Mouse (Mus musculus): ENCODE measurements around the gene Limch1. TPM values are rescaled to one million over a fixed set of nuclear protein-coding genes. Genes with fewer than 3 reads are reported as not detected.

Limch1 gene
- polyA plus RNA-seq, 1 experiment from 2014 or later = 13.0 TPM

DNA sequence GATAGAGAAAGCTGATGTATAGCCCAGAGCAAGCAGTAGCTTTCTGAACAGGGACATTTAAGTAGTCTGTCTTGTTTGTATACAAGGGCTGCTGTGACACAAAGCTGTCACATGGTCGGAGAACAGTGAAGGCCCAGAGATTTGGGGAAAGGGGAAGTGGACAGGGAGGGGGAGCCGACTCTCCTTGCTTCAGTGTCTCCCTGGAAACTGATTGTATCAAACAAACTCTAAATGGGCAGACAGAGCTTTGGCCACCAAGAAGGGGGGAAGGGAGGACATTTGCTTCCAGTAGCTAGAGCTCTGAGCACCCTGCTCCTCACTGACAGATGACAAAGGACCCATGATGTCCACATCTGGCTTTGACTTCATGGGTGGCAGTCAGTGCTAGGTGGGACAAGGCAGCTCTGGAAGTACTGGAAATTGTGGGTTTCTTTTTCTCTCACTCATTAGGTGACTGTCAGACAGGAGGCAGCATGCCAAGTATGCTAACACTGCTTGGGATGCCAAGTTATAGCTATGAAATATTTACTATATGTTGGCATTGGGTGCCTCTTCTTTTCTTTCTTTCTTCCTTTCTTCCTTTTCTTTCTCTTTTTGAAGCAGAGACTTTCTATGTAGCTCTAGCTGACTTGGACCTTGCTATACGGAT is 5.8 kb downstream of the Limch1 start:
- Histone ChIP-seq H3K27me3 (ENCODE audit: control insufficient read depth, insufficient read depth, low read length) (peaks cover 16% of the 10 kb centered on the region), H3K9me3 (replicated peaks; ENCODE audit: control insufficient read depth, low read length) (no peaks in the 10 kb centered on the region), H3K4me3 (replicated peaks; ENCODE audit: low read length) (no peak overlapping the region), H3K36me3 (ENCODE audit: control insufficient read depth, insufficient read depth, low read length) (no peaks in the 10 kb centered on the region), H3K4me1 (ENCODE audit: control insufficient read depth, insufficient read depth, low read length) (0 out of 2 replicates have a peak, but pooled peaks cover 3% of the 10 kb centered on the region), H3K9ac (ENCODE audit: low read length) (no peak overlapping the region), H3K4me2 (ENCODE audit: low read depth, low read length) (no peak overlapping the region), H3K27ac (ENCODE audit: low read length) (no peak overlapping the region)
- 37% methylated on average over 3 of the region's 3 CpGs for WGBS
- ATAC-seq (ENCODE audit: insufficient read depth, low FRiP score) = no peak

DNA sequence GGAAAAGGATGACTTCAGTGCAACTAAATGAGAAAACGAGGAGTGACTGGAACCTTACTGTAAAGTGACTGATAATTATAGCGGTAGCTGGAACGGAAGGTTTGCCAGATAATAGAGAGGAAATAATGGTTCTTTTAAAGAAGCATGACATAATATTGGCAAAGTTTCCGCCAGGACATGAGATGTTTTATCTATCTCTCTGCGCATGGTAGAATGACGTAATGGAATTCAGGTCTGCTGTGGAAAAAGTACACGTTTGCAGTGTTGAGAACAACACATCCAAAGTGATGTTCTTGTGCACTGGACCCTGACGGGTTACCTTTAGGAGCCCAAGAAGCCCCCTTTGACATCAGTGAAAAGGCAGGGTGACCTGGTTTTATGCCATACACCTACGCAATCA is 8.0 kb downstream of the Limch1 start:
- H3K9ac ChIP-seq (ENCODE audit: low read length) = no peak overlapping the region
- ATAC-seq (ENCODE audit: insufficient read depth, low FRiP score) = no peak
- H3K36me3 ChIP-seq (ENCODE audit: control insufficient read depth, insufficient read depth, low read length) = no peaks in the 10 kb centered on the region
- H3K4me2 ChIP-seq (ENCODE audit: low read depth, low read length) = no peak overlapping the region
- H3K27me3 ChIP-seq (ENCODE audit: control insufficient read depth, insufficient read depth, low read length) = no peaks in the 10 kb centered on the region
- WGBS = 78% methylated on average over 9 of the region's 9 CpGs
- no peaks in the 10 kb centered on the region for H3K9me3 ChIP-seq (replicated peaks; ENCODE audit: control insufficient read depth, low read length)
- no peak overlapping the region for H3K27ac ChIP-seq (ENCODE audit: low read length)
- H3K4me1 ChIP-seq (ENCODE audit: control insufficient read depth, insufficient read depth, low read length) = 0 out of 2 replicates have a peak, but pooled peaks cover 3% of the 10 kb centered on the region
- no peak overlapping the region for H3K4me3 ChIP-seq (replicated peaks; ENCODE audit: low read length)

- Histone ChIP-seq H3K27ac (ENCODE audit: low read length) (no peak overlapping the region), H3K9me3 (replicated peaks; ENCODE audit: control insufficient read depth, low read length) (no peaks in the 10 kb centered on the region), H3K9ac (ENCODE audit: low read length) (no peak overlapping the region), H3K4me3 (replicated peaks; ENCODE audit: low read length) (no peak overlapping the region), H3K4me1 (ENCODE audit: control insufficient read depth, insufficient read depth, low read length) (no peaks in the 10 kb centered on the region), H3K36me3 (ENCODE audit: control insufficient read depth, insufficient read depth, low read length) (no peaks in the 10 kb centered on the region), H3K27me3 (ENCODE audit: control insufficient read depth, insufficient read depth, low read length) (no peaks in the 10 kb centered on the region), H3K4me2 (ENCODE audit: low read depth, low read length) (no peak overlapping the region)
- 64% methylated on average over 10 of the region's 10 CpGs for WGBS
- ATAC-seq (ENCODE audit: insufficient read depth, low FRiP score) = no peak
These were observed 11.4 kb downstream of the Limch1 start for GRCm38 (mm10) chr5:66756821-66757705.

- H3K4me1 ChIP-seq (ENCODE audit: control insufficient read depth, insufficient read depth, low read length) = no peaks in the 10 kb centered on the region
- 82% methylated on average over 2 of the region's 2 CpGs for WGBS
- ATAC-seq (ENCODE audit: insufficient read depth, low FRiP score) = no peak
- no peaks in the 10 kb centered on the region for H3K9me3 ChIP-seq (replicated peaks; ENCODE audit: control insufficient read depth, low read length)
- H3K36me3 ChIP-seq (ENCODE audit: control insufficient read depth, insufficient read depth, low read length) = no peaks in the 10 kb centered on the region
- no peaks in the 10 kb centered on the region for H3K27me3 ChIP-seq (ENCODE audit: control insufficient read depth, insufficient read depth, low read length)
- H3K4me3 ChIP-seq (replicated peaks; ENCODE audit: low read length) = no peak overlapping the region
- no peak overlapping the region for H3K4me2 ChIP-seq (ENCODE audit: low read depth, low read length)
- H3K27ac ChIP-seq (ENCODE audit: low read length) = no peak overlapping the region
- no peak overlapping the region for H3K9ac ChIP-seq (ENCODE audit: low read length)
These were observed 12.1 kb downstream of the Limch1 start for GRCm38 (mm10) chr5:66757706-66758237.

DNA sequence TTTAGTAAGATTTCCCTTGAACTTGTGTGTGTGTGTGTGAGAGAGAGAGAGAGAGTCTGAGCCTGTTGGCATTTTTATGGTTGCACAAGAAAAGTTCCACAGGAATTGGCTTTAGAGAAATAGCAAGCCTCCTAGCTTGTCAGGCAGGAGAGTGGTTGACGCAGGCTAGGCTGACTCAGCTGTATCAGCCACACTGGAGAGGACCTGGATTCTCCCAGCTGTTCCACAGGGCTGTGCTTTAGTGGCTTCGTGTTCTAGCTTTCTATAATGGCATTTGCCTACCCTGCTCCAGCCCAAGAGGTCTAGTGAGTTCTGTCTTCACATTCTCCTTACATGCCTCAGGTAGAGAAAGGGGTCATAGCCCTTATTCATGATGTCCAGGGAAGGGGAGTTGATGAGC is 13.7 kb downstream of the Limch1 start:
- Histone ChIP-seq H3K27ac (ENCODE audit: low read length) (no peak overlapping the region), H3K9me3 (replicated peaks; ENCODE audit: control insufficient read depth, low read length) (no peaks in the 10 kb centered on the region), H3K4me1 (ENCODE audit: control insufficient read depth, insufficient read depth, low read length) (no peaks in the 10 kb centered on the region), H3K4me3 (replicated peaks; ENCODE audit: low read length) (no peak overlapping the region), H3K4me2 (ENCODE audit: low read depth, low read length) (no peak overlapping the region), H3K9ac (ENCODE audit: low read length) (no peak overlapping the region), H3K36me3 (ENCODE audit: control insufficient read depth, insufficient read depth, low read length) (no peaks in the 10 kb centered on the region), H3K27me3 (ENCODE audit: control insufficient read depth, insufficient read depth, low read length) (no peaks in the 10 kb centered on the region)
- 65% methylated on average over 2 of the region's 2 CpGs for WGBS
- no peak for ATAC-seq (ENCODE audit: insufficient read depth, low FRiP score)

DNA sequence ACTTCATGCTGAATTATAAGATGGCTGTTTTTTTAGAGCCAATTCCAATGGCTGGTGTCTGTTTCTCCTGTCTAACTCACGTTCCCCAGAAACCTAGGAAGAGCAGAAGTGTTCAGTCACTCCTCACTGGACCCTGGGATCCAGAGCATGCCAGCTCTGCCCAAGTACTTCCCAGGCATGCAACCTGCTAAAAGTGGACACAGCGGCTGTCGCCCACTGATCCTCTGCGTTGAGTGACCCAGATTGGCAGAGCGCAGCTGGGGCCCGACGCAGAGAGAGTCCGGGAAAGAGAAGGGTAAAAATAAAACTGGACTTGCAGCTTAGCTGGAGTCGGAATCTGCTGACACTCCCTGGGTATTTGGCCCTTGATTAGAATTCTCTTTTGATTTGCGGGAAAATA is 15.1 kb downstream of the Limch1 start:
- ATAC-seq (ENCODE audit: insufficient read depth, low FRiP score) = no peak
- H3K4me3 ChIP-seq (replicated peaks; ENCODE audit: low read length) = no peak overlapping the region
- no peak overlapping the region for H3K9ac ChIP-seq (ENCODE audit: low read length)
- no peak overlapping the region for H3K27ac ChIP-seq (ENCODE audit: low read length)
- no peaks in the 10 kb centered on the region for H3K36me3 ChIP-seq (ENCODE audit: control insufficient read depth, insufficient read depth, low read length)
- no peaks in the 10 kb centered on the region for H3K27me3 ChIP-seq (ENCODE audit: control insufficient read depth, insufficient read depth, low read length)
- 85% methylated on average over 10 of the region's 10 CpGs for WGBS
- no peak overlapping the region for H3K4me2 ChIP-seq (ENCODE audit: low read depth, low read length)
- no peaks in the 10 kb centered on the region for H3K4me1 ChIP-seq (ENCODE audit: control insufficient read depth, insufficient read depth, low read length)
- H3K9me3 ChIP-seq (replicated peaks; ENCODE audit: control insufficient read depth, low read length) = no peaks in the 10 kb centered on the region

DNA sequence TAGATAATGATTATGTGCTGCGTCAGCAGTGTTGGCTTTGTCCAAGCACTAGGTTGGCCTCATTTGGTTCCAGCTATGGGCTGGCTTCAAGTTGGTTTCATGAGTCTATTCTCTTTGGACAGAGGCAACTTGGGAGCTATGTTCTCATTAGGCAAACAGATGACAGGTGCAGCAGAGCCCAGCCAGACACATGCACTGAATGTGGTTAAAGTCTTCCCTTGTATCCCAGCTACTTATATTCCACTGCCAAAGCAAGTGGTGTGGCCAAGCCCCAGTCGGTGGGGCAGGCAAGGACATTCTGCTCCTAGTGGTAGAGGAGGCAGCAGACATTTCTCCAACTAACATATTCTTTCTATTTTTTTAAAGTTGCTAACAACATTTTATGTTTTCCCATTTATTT is 16.4 kb downstream of the Limch1 start:
- Histone ChIP-seq H3K4me2 (ENCODE audit: low read depth, low read length) (no peak overlapping the region), H3K27me3 (ENCODE audit: control insufficient read depth, insufficient read depth, low read length) (no peaks in the 10 kb centered on the region), H3K4me3 (replicated peaks; ENCODE audit: low read length) (no peak overlapping the region), H3K27ac (ENCODE audit: low read length) (no peak overlapping the region), H3K9ac (ENCODE audit: low read length) (no peak overlapping the region), H3K9me3 (replicated peaks; ENCODE audit: control insufficient read depth, low read length) (no peaks in the 10 kb centered on the region), H3K36me3 (ENCODE audit: control insufficient read depth, insufficient read depth, low read length) (no peaks in the 10 kb centered on the region), H3K4me1 (ENCODE audit: control insufficient read depth, insufficient read depth, low read length) (no peaks in the 10 kb centered on the region)
- WGBS = 83% methylated on average over 2 of the region's 2 CpGs
- ATAC-seq (ENCODE audit: insufficient read depth, low FRiP score) = no peak

GRCm38 (mm10) chr5:66764129-66764528 is 18.5 kb downstream of the Limch1 start:
- H3K9ac ChIP-seq (ENCODE audit: low read length) = no peak overlapping the region
- no peak overlapping the region for H3K4me3 ChIP-seq (replicated peaks; ENCODE audit: low read length)
- no peaks in the 10 kb centered on the region for H3K36me3 ChIP-seq (ENCODE audit: control insufficient read depth, insufficient read depth, low read length)
- no peaks in the 10 kb centered on the region for H3K27me3 ChIP-seq (ENCODE audit: control insufficient read depth, insufficient read depth, low read length)
- no peak for ATAC-seq (ENCODE audit: insufficient read depth, low FRiP score)
- H3K9me3 ChIP-seq (replicated peaks; ENCODE audit: control insufficient read depth, low read length) = no peaks in the 10 kb centered on the region
- WGBS = 80% methylated on average over 6 of the region's 6 CpGs
- no peak overlapping the region for H3K27ac ChIP-seq (ENCODE audit: low read length)
- H3K4me1 ChIP-seq (ENCODE audit: control insufficient read depth, insufficient read depth, low read length) = no peaks in the 10 kb centered on the region
- no peak overlapping the region for H3K4me2 ChIP-seq (ENCODE audit: low read depth, low read length)

DNA sequence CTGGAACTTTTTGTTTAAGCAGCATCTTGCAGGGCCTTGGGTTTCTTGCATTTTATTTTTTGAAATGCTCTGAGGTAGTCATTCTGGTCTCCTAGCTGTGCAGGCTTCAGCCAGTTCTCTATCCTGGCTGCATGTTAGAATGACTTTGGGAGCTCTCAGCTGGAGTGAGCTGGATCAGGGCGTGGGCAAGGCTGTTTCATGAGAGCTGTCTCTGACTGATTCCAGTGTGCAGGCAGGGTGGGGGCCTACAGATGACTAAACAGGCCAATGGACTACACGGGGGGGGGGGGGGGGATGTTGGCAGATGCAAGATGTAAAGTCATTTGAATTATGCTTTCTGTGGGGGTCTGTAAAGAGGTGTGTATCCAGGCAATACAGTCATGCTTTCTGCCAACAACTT is 20.3 kb downstream of the Limch1 start:
- Histone ChIP-seq H3K9me3 (replicated peaks; ENCODE audit: control insufficient read depth, low read length) (no peaks in the 10 kb centered on the region), H3K36me3 (ENCODE audit: control insufficient read depth, insufficient read depth, low read length) (no peaks in the 10 kb centered on the region), H3K4me1 (ENCODE audit: control insufficient read depth, insufficient read depth, low read length) (0 out of 2 replicates have a peak, but pooled peaks cover 3% of the 10 kb centered on the region), H3K27ac (ENCODE audit: low read length) (no peak overlapping the region), H3K9ac (ENCODE audit: low read length) (no peak overlapping the region), H3K4me2 (ENCODE audit: low read depth, low read length) (no peak overlapping the region), H3K4me3 (replicated peaks; ENCODE audit: low read length) (no peak overlapping the region), H3K27me3 (ENCODE audit: control insufficient read depth, insufficient read depth, low read length) (no peaks in the 10 kb centered on the region)
- no peak for ATAC-seq (ENCODE audit: insufficient read depth, low FRiP score)
- WGBS = 55% methylated on average over 2 of the region's 2 CpGs

Measured in stomach, embryonic 16.5 days (tissue).